Mouse (Mus musculus) hindbrain, embryonic 11.5 days (tissue): ENCODE data around the gene Plcz1. TPM values are rescaled to one million over a fixed set of nuclear protein-coding genes. Genes with fewer than 3 reads are reported as not detected.

Experiments used
- ATAC-seq: fragments of 200-750 bp; cut with Nextera tagmentation; 2 replicates; pipeline ENCODE4 v1.8.0; 2017; ENCODE audit warnings: mild to moderate bottlenecking, moderate TSS enrichment, moderate library complexity; ENCODE audit not compliant: low FRiP score
- DNase-seq: peaks from one replicate; pipeline ENCODE4 v3.0.0-alpha.2; 2015; ENCODE audit warnings: low spot score
- H3K27ac ChIP-seq: fragments of 300-500 bp; sonication (generic); 2 replicates; pipeline ENCODE4 v1.5.1; 2014; ENCODE audit warnings: mild to moderate bottlenecking, low read depth, low read length
- H3K27me3 ChIP-seq: fragments of 300-500 bp; sonication (generic); 2 replicates; pipeline ENCODE4 v1.6.1; 2014; ENCODE audit warnings: mild to moderate bottlenecking, low read length, moderate library complexity, mixed read lengths; ENCODE audit not compliant: control insufficient read depth, insufficient read depth
- H3K36me3 ChIP-seq: fragments of 300-500 bp; sonication (generic); 2 replicates; pipeline ENCODE4 v1.6.1; 2014; ENCODE audit warnings: mild to moderate bottlenecking, low read length, moderate library complexity, mixed read lengths; ENCODE audit not compliant: control insufficient read depth, insufficient read depth
- H3K4me1 ChIP-seq: fragments of 300-500 bp; sonication (generic); replicated peaks from 2 replicates; pipeline ENCODE4 v1.6.1; 2014; ENCODE audit warnings: low read length, mixed read lengths; ENCODE audit not compliant: control insufficient read depth, insufficient read depth
- H3K4me2 ChIP-seq: fragments of 300-500 bp; sonication (generic); replicated peaks from 2 replicates; pipeline ENCODE4 v1.6.1; 2014; ENCODE audit warnings: mild to moderate bottlenecking, low read depth, low read length
- H3K4me3 ChIP-seq: fragments of 300-500 bp; sonication (generic); 2 replicates; pipeline ENCODE4 v1.5.1; 2014; ENCODE audit warnings: low read depth, low read length
- H3K9ac ChIP-seq: fragments of 300-500 bp; sonication (generic); 2 replicates; pipeline ENCODE4 v1.6.1; 2014; ENCODE audit warnings: low read depth, low read length
- H3K9me3 ChIP-seq: fragments of 300-500 bp; sonication (generic); 2 replicates; pipeline ENCODE4 v1.6.1; 2016; ENCODE audit warnings: low read length; ENCODE audit not compliant: control insufficient read depth
- WGBS: fragments of 180-500 bp; shearing (Covaris S2); extraction: QIAGEN DNeasy Blood & Tissue Kit; methylation state at CpG from one replicate; pipeline ENCODE4 v1.1.7; 2014; 5-methylcytosine and 5-hydroxymethylcytosine counted together
- polyA plus RNA-seq: library from polyadenylated mRNA; unstranded; fragments of >200 nt; fragmentation: Nextera tagmentation; extraction: Ambion mirVana; gene quantifications from 2 replicates; pipeline ENCODE4 v1.2.1, GENCODE M21; 2014

Gene Plcz1
- polyA plus RNA-seq, 1 experiment from 2014 or later: not detected

DNA sequence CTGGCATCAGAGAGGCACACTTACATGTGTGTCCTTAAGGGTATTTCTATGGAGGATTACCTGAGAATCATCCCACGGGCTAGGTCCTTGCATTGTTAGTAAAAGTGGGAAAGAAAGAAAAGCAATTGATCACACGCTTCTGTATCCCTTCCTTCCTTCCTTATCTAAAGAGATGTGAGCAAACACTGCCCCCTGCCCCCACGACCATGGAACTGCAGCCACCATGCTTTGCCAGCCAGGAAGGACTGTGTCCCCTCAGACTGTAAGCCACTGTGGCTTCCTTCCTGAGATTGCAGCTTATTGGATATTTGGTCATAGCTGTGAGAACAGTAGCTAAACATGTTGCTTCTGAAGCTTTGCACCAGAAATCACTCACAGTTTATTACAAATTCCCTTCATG is 36.1 kb downstream of the Plcz1 start:
- no peak overlapping the region for H3K9ac ChIP-seq
- H3K27ac ChIP-seq: no peak overlapping the region
- no peak for DNase-seq
- H3K4me2 ChIP-seq: no peak overlapping the region
- H3K4me3 ChIP-seq: no peak overlapping the region
- H3K27me3 ChIP-seq: no peaks in the 10 kb centered on the region
- WGBS: 83% methylated on average over 3 of the region's 3 CpGs
- ATAC-seq: no peak
- no peaks in the 10 kb centered on the region for H3K9me3 ChIP-seq
- H3K4me1 ChIP-seq: no peaks in the 10 kb centered on the region
- no peaks in the 10 kb centered on the region for H3K36me3 ChIP-seq

GRCm38 (mm10) chr6:139989597-139989996 is 51.7 kb downstream of the Plcz1 start:
- H3K4me3 ChIP-seq: no peak overlapping the region
- 85% methylated on average over 10 of the region's 10 CpGs for WGBS
- H3K9ac ChIP-seq: no peak overlapping the region
- H3K9me3 ChIP-seq: no peaks in the 10 kb centered on the region
- H3K27me3 ChIP-seq: no peaks in the 10 kb centered on the region
- no peak overlapping the region for H3K4me2 ChIP-seq
- DNase-seq (no peak), ATAC-seq (no peak)
- H3K27ac ChIP-seq: no peak overlapping the region
- no peaks in the 10 kb centered on the region for H3K36me3 ChIP-seq
- H3K4me1 ChIP-seq: no peaks in the 10 kb centered on the region

GRCm38 (mm10) chr6:139989075-139989474 is 52.2 kb downstream of the Plcz1 start:
- ATAC-seq (no peak), DNase-seq (no peak)
- no peak overlapping the region for H3K27ac ChIP-seq
- no peaks in the 10 kb centered on the region for H3K36me3 ChIP-seq
- H3K9me3 ChIP-seq: no peaks in the 10 kb centered on the region
- 89% methylated on average over 6 of the region's 6 CpGs for WGBS
- no peaks in the 10 kb centered on the region for H3K4me1 ChIP-seq
- H3K27me3 ChIP-seq: no peaks in the 10 kb centered on the region
- no peak overlapping the region for H3K4me3 ChIP-seq
- H3K9ac ChIP-seq: no peak overlapping the region
- no peak overlapping the region for H3K4me2 ChIP-seq

DNA sequence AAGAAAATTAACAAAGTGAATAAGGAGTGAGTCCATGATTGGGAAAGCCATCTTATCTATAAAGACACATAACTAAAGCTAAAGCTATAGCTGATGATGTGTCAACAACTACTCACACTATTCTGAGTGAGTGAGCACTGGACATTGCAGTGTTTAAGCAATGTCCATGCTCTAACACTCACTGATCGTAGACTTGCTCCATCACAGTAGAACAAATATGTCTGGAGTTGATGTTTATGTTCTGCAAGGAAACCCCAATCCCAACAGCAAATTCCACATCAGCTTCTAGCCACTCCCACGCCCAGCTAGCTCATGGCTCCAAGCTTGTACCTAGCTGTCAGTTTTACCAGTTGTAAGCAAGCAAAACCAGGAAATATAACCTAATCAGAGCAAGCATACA is 54.7 kb downstream of the Plcz1 start:
- Histone ChIP-seq H3K9me3 (no peaks in the 10 kb centered on the region), H3K4me2 (no peak overlapping the region), H3K27me3 (no peaks in the 10 kb centered on the region), H3K9ac (no peak overlapping the region), H3K27ac (no peak overlapping the region), H3K4me3 (no peak overlapping the region), H3K4me1 (no peaks in the 10 kb centered on the region), H3K36me3 (no peaks in the 10 kb centered on the region)
- no peak for ATAC-seq
- no peak for DNase-seq
- WGBS: 88% methylated on average over 2 of the region's 2 CpGs

GRCm38 (mm10) chr6:139984069-139984468 is 57.2 kb downstream of the Plcz1 start:
- no peak for DNase-seq
- H3K27me3 ChIP-seq: no peaks in the 10 kb centered on the region
- H3K4me3 ChIP-seq: no peak overlapping the region
- ATAC-seq: no peak
- no peaks in the 10 kb centered on the region for H3K36me3 ChIP-seq
- 94% methylated on average over 3 of the region's 3 CpGs for WGBS
- no peak overlapping the region for H3K9ac ChIP-seq
- no peaks in the 10 kb centered on the region for H3K9me3 ChIP-seq
- H3K27ac ChIP-seq: no peak overlapping the region
- H3K4me1 ChIP-seq: no peaks in the 10 kb centered on the region
- H3K4me2 ChIP-seq: no peak overlapping the region

- Histone ChIP-seq H3K4me2 (no peak overlapping the region), H3K4me3 (no peak overlapping the region), H3K36me3 (no peaks in the 10 kb centered on the region), H3K9ac (no peak overlapping the region), H3K27me3 (no peaks in the 10 kb centered on the region), H3K4me1 (no peaks in the 10 kb centered on the region), H3K27ac (no peak overlapping the region), H3K9me3 (no peaks in the 10 kb centered on the region)
- no peak for ATAC-seq
- no peak for DNase-seq
Measured at GRCm38 (mm10) chr6:139981061-139981460, 60.2 kb downstream of the Plcz1 start.

- Histone ChIP-seq H3K27me3 (no peaks in the 10 kb centered on the region), H3K4me2 (no peak overlapping the region), H3K36me3 (no peaks in the 10 kb centered on the region), H3K27ac (no peak overlapping the region), H3K4me3 (no peak overlapping the region), H3K9me3 (no peaks in the 10 kb centered on the region), H3K9ac (no peak overlapping the region), H3K4me1 (no peaks in the 10 kb centered on the region)
- no peak for ATAC-seq
- WGBS: 60% methylated on average over 3 of the region's 3 CpGs
- no peak for DNase-seq
Measured at GRCm38 (mm10) chr6:139978114-139978513, 63.1 kb downstream of the Plcz1 start.

- DNase-seq: no peak
- H3K27ac ChIP-seq: no peak overlapping the region
Measured at GRCm38 (mm10) chr6:139974668-139975067, 66.6 kb downstream of the Plcz1 start.

GRCm38 (mm10) chr6:139971608-139972298 is 69.5 kb downstream of the Plcz1 start:
- no peaks in the 10 kb centered on the region for H3K9me3 ChIP-seq
- 88% methylated on average over 4 of the region's 4 CpGs for WGBS
- H3K27me3 ChIP-seq: no peaks in the 10 kb centered on the region
- no peaks in the 10 kb centered on the region for H3K36me3 ChIP-seq
- H3K27ac ChIP-seq: no peak overlapping the region
- H3K4me2 ChIP-seq: no peak overlapping the region
- ATAC-seq (no peak), DNase-seq (no peak)
- no peaks in the 10 kb centered on the region for H3K4me1 ChIP-seq
- no peak overlapping the region for H3K9ac ChIP-seq
- no peak overlapping the region for H3K4me3 ChIP-seq

More at GRCm38 (mm10) chr6:139974668-139975067, 66.6 kb downstream of the Plcz1 start:
- H3K9ac ChIP-seq: no peak overlapping the region
- 89% methylated on average over 5 of the region's 5 CpGs for WGBS
- ATAC-seq: no peak
- no peak overlapping the region for H3K4me3 ChIP-seq
- H3K27me3 ChIP-seq: no peaks in the 10 kb centered on the region
- no peaks in the 10 kb centered on the region for H3K9me3 ChIP-seq
- no peaks in the 10 kb centered on the region for H3K36me3 ChIP-seq
- H3K4me1 ChIP-seq: no peaks in the 10 kb centered on the region
- no peak overlapping the region for H3K4me2 ChIP-seq
